Mouse (Mus musculus): Measurements from ENCODE around the gene Bach2. TPM values are rescaled to one million over a fixed set of nuclear protein-coding genes. Genes with fewer than 3 reads are reported as not detected.
A peak's percentile ranks its signal among the peaks of the same experiment; 100 is the strongest.

Gene Bach2
- total RNA-seq, 2 experiments from 2014 or later: 0.37 to 3.8 TPM

DNA sequence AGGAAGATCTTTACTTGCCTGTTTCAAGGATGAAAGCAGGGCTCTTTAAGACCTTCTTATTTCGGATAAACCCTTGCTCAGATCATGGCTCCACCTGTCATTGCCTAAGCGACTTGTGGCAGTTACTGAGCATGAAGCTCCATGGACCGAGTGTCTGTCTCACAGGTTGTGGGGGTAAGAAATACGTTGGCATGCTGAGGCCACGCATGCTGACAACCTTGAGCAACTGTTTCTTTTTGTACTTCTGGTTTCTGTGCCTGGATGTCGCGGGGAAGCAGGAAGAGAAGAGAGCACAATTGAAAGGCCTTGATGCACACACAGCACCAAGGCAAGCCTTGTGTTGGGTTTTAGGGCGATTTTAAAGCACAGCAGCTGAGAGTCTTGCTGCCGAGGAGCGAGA, 87.7 kb downstream of the Bach2 start:
- ATAC-seq (replicated peaks; ENCODE audit: poor library complexity): peak; percentile 53; the same call in 1 of the 2 replicates

GRCm38 (mm10) chr4:32326860-32327259, 88.3 kb downstream of the Bach2 start:
- no peak for ATAC-seq (replicated peaks; ENCODE audit: poor library complexity)

GRCm38 (mm10) chr4:32327626-32328025, 89.0 kb downstream of the Bach2 start:
- no peak for ATAC-seq (replicated peaks; ENCODE audit: poor library complexity)

GRCm38 (mm10) chr4:32328561-32328960, 90.0 kb downstream of the Bach2 start:
- ATAC-seq (replicated peaks; ENCODE audit: poor library complexity): no peak

DNA sequence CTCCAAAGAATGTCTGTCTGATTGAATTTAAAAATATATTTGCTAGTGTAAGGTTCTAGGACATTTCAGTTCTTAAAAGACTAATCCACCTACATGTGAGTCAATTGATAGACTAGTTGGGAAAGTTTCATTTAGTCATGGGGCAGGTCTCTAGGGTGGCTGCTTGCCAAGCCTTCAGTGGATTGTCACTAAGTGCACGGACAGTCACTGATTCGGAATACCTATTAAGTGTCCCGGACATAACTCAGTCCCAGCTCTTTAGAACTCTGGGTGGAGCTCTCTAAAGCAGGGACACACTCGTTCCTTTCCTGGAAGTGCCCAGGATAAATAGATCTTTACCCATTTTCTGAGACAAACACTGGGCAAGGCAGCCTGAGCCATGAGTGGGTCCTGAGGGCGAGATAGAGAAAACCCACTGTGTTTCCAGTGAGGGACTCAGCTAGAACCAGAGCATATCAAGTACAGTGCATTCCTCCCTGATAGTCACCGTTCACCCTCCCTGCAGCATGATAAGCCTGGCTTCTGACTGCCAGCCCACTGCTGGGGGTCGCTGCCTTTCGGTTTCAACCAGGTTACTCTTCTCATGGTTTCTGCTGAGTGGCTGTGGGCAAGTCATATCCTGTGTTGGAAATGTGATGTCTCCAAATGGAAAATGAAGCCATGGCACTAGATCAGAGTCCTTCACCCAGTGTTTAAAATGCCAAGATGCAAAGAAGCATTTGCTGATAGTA, 92.1 kb downstream of the Bach2 start:
- peak; percentile 49 for ATAC-seq (replicated peaks; ENCODE audit: poor library complexity)

GRCm38 (mm10) chr4:32332028-32332427, 93.4 kb downstream of the Bach2 start:
- ATAC-seq (replicated peaks; ENCODE audit: poor library complexity): no peak

DNA sequence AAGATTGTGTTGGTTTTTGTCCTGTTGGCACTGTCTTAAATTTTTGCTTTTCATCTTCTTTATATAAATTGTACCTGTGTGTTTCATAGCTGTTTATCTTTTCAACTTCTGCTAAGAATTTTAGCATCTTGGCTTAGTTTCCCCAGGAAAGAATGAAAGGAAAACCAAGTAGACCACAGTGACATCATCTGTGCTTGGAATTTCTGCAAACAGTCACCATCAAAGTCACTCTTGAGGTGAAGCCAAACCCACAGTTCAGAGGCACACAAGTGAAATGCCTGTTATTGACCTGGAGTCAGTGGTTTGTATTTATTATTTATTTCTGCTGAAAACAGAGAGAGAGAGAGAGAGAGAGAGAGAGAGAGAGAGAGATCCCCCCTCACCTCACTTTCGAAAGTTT, 95.5 kb downstream of the Bach2 start:
- ATAC-seq (replicated peaks; ENCODE audit: poor library complexity): no peak

GRCm38 (mm10) chr4:32334765-32335164, 96.2 kb downstream of the Bach2 start:
- no peak for ATAC-seq (replicated peaks; ENCODE audit: poor library complexity)

DNA sequence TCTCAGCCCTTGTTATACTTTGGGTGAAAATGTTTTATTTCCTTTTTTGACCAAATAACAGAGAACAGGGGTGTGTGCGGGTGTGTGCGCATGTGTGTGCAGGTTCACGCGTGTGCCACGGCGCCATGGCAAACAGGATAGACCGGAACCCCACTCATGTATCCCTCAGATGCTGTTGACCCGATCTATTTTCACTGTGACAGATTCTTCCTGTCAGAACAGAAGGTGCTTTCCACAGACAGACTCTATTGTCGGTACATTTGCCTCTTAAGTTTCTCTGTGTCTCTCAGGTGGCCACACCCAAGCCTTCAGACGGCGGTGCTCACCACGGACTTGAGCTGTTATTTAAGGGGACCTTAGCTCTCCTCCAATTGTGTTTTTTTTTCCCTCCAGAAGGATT, 97.1 kb downstream of the Bach2 start:
- no peak for ATAC-seq (replicated peaks; ENCODE audit: poor library complexity)

GRCm38 (mm10) chr4:32336642-32337041, 98.0 kb downstream of the Bach2 start:
- ATAC-seq (replicated peaks; ENCODE audit: poor library complexity): 0 out of 2 replicates have a peak, but pooled peaks have one; percentile 19

DNA sequence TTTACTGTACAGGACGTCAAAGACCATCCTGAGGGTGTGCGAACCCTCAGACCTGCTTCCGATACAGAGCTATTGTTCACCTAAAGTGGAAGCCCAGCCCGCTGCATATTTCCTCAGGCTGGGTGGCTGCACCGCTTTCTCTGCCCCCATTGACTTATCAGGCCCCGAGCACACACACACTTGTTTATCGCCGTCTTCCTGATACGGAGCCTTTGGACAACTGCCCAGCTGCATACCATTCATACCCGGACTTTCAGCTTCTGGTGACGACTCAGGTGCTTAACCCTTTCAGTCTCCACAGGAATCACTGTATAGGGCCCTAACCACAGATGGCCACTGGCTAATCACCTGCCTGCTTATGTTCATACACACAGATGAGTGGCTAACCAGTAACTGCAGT, 99.0 kb downstream of the Bach2 start:
- ATAC-seq (replicated peaks; ENCODE audit: poor library complexity): peak; percentile 88

DNA sequence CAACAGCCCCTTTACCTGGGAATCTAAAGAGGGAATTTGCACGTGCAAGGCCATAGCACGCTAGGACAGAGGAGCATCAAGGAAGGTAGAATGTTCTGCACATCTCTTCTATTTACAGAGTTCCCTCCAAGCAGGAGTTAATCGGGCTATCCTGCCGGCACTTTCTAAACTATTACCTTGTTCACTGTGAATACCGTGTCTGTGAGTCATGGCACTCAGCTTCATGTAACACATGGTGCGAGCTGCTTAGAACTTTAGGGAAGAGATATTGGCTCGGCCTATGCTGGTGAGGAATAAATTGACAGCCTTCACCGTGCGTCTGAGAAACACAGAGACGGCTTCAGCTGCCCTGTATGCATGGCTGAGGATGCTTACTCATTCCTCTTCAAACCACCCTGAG, 99.8 kb downstream of the Bach2 start:
- ATAC-seq (replicated peaks; ENCODE audit: poor library complexity): no peak

GRCm38 (mm10) chr4:32340844-32341243, 102.2 kb downstream of the Bach2 start:
- no peak for ATAC-seq (replicated peaks; ENCODE audit: poor library complexity)

GRCm38 (mm10) chr4:32342269-32342668, 103.7 kb downstream of the Bach2 start:
- ATAC-seq (replicated peaks; ENCODE audit: poor library complexity): peak; percentile 24; the same call in 1 of the 2 replicates

DNA sequence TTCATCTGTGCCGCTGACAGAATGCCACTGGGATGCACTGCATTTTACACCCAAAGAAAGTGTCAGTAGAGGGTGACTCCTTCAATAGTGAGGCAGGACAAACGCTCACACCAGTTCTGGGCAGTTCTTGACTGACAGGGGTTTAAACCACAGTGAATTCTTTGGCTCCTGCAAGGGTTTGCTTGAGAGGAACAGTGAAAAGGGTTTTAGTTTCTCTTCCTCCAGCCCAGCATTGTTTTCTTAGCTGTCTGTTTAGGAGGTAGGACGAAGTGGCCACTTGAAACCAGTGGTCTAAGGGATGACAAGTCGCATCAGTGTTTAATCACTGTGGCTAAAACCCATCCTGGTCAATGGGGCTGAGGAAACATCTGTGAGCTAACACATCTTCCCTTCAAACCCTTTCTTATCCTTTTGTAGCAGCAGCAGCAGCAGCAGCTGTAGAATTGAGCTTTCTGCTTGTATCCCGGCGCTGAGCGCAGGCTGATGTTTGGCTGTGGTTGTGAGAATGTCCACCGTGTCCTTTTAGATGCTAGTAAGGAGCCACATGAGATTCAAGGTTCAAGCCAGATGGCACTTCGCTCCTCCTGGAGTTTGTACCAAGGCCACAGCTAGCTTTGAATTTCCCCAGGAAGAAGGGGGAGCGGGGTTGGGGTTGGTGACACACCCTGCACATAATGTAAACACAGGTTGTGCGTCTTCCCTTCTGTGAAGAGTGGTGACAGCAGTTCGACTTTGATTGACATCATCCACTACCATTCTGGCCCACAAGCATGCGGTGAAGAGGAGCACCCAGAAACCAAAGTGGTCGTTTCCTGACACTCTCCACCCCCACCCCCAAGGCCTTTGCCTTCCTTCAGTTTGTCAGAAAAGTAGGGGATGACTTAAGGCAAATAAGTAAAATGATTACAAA, 104.9 kb downstream of the Bach2 start:
- peak; percentile 64 for ATAC-seq (replicated peaks; ENCODE audit: poor library complexity)

DNA sequence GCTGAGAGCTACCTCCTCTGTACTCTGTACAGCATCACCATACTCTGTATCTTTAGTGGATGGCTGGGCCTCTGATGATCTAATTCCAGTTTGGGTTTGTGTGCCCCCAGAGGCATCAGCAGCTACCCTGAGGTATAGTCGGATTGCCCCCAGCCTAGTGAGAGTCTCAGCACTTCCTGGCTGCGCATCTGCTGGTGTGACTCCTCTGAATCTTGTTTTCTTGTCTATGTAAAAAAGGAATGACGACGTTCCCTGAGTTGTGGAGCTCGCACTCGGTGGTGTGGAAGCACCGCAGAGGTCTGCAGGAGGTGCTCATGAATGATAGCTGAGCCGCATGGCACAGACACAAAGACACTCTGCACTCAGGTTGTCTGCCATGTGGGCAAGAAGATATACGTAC, 105.7 kb downstream of the Bach2 start:
- ATAC-seq (replicated peaks; ENCODE audit: poor library complexity): no peak

GRCm38 (mm10) chr4:32347202-32347601, 108.6 kb downstream of the Bach2 start:
- ATAC-seq (replicated peaks; ENCODE audit: poor library complexity): no peak; the same call in 1 of the 2 replicates

- ATAC-seq (replicated peaks; ENCODE audit: poor library complexity): no peak
Observed at GRCm38 (mm10) chr4:32347711-32348110, 109.1 kb downstream of the Bach2 start.

GRCm38 (mm10) chr4:32349361-32349760, 110.8 kb downstream of the Bach2 start:
- no peak for ATAC-seq (replicated peaks; ENCODE audit: poor library complexity)

DNA sequence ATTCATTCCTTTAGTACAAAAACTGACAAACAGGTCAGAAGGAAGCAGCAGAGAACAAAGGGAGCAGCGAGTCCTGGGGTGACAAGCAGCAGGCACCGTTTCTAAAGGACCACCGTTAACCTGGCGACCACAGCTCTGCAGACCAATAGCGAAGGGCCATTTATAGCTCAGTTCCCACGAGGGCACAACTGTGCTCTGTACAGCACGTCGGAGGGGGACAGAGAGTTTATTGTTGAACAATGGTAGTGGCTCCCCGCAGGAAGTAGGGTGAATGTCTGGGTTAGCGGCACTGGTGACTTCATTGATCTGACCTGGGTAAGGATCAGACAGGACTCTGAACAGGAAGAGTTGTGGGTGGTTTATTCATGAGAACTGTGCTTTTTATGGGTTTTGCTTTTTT, 112.6 kb downstream of the Bach2 start:
- no peak for ATAC-seq (replicated peaks; ENCODE audit: poor library complexity)

DNA sequence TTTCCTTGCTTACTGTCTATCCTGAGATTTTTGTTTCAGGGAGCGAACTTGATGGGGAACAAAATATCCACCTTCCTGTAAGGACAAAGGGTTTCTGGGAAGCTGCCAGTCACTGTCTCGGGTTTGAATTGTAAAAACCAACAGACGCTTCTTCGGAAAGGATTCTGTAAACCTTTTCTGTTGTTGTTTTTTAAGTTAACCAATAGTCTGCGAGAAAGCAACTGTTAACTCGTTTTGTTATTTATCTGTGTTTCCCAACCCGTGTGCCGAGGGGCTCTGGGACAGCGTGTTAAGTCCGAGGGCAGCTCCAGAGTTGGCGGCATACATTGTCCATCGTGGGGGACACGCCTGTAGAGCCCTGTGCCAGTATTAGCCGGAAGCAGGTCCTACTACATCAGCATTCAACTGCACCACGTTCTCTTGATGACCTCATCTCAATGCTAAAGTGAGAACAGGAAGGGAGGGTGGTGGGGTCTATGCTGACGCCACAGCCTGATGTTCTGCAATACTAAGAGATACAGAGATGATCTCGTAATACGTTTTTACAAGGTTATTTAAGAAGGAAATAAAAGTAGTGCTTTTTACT, 113.2 kb downstream of the Bach2 start:
- ATAC-seq (replicated peaks; ENCODE audit: poor library complexity): peak; percentile 47

DNA sequence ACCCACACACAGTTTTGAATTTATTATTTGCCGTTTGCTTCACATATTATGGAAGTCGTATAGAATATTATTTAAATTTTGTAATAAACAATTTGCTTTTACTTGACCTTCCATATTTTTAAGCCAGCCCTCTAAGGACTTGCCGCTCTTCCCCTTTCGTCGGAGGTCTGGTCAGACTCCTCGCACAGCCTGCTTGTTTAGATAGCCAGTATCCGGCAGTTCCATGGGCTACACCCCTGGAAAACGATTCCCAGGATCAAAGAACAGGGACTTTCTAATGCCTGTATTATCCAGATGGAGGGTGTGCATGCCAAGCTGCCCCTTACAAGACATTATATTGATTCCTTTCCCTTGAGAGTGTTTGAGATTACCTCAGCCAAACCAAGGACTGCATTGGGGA, 113.8 kb downstream of the Bach2 start:
- ATAC-seq (replicated peaks; ENCODE audit: poor library complexity): no peak
